Mouse (Mus musculus): Measurements from ENCODE around the gene Hoga1. TPM values are rescaled to one million over a fixed set of nuclear protein-coding genes. Genes with fewer than 3 reads are reported as not detected.
"Not testable (repeated sequence)": the region's sequence is repeated elsewhere in the genome, so short reads cannot be mapped to it uniquely, and the experiment has no call there.

Gene Hoga1
- polyA plus RNA-seq, 1 experiment = 0.93 TPM

DNA sequence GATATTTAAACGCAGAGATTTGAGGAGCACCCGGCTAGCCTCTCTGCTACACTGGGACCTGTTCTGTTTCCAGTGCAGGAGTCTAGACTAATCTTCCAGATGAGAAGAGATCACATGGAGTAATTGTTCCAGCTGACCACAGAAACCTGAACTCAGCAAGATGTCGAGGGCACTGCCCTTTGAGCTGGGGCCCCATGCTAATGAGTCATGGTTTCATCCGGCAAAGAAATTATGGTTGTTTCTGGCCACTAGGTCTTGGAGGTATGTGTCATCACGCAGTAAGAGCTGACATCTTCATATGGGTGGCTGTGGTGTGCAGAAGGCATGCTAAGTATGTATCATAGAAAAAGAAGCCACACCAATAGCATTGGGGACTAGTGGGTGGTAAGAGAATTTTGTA lies 34.5 kb downstream of the Hoga1 start:
- H3K4me3 ChIP-seq (replicated peaks) = no peak overlapping the region
- peaks cover 10% of the 10 kb centered on the region for H3K36me3 ChIP-seq (replicated peaks; ENCODE audit: low read length)
- TF ChIP-seq FLI1 (IDR thresholded peaks at IDR 0.05; ENCODE audit: low read length) (no peak), GATA1 (IDR thresholded peaks at IDR 0.05; ENCODE audit: borderline replicate concordance, low read length) (no peak)
- no peaks in the 10 kb centered on the region for H3K27me3 ChIP-seq (replicated peaks)
- no peaks in the 10 kb centered on the region for H3K9me3 ChIP-seq
- peaks cover 21% of the 10 kb centered on the region for H3K4me1 ChIP-seq

DNA sequence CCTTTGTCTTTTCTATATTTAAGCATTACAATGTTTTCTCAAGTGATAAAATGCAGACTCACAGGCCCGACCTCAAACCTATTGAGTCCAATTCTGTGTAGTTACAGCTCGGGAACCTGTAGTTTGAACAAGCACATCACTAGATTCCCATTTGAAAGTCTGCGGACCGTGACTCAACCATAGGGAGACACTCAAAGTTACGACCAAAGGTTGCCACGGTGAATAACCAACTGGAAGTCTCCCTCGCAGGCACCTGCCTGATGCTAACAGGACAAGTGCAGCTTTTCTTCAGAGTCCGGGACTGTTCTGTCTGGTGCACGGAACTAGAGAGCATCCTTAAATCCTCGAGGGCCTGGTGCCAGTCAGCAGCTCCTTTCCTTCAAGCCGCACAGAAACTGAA lies 35.1 kb downstream of the Hoga1 start:
- H3K4me1 ChIP-seq = peaks cover 22% of the 10 kb centered on the region
- TF ChIP-seq FLI1 (IDR thresholded peaks at IDR 0.05; ENCODE audit: low read length) (no peak), GATA1 (IDR thresholded peaks at IDR 0.05; ENCODE audit: borderline replicate concordance, low read length) (no peak)
- H3K4me3 ChIP-seq (replicated peaks) = no peak overlapping the region
- peaks cover 7% of the 10 kb centered on the region for H3K36me3 ChIP-seq (replicated peaks; ENCODE audit: low read length)
- no peaks in the 10 kb centered on the region for H3K9me3 ChIP-seq
- H3K27me3 ChIP-seq (replicated peaks) = no peaks in the 10 kb centered on the region

DNA sequence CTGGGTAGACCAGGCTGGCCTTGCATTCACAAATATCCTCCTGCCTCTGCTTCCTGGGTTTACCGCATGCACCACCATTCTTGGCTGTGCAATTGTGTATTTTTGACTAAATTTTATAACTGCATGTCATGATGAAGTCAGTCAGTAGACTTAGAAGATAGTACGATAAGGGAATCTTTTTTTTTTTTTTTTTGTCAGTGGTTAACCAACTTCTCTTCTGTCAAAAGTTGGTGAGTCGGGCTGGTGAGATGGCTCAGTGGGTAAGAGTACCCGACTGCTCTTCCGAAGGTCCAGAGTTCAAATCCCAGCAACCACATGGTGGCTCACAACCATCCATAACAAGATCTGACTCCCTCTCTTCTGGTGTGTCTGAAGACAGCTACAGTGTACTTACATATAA lies 36.2 kb downstream of the Hoga1 start:
- not testable (repeated sequence) for H3K36me3 ChIP-seq (replicated peaks; ENCODE audit: low read length); H3K27me3 ChIP-seq (replicated peaks); H3K9me3 ChIP-seq; H3K4me3 ChIP-seq (replicated peaks)
- H3K4me1 ChIP-seq = peaks cover 33% of the 10 kb centered on the region

DNA sequence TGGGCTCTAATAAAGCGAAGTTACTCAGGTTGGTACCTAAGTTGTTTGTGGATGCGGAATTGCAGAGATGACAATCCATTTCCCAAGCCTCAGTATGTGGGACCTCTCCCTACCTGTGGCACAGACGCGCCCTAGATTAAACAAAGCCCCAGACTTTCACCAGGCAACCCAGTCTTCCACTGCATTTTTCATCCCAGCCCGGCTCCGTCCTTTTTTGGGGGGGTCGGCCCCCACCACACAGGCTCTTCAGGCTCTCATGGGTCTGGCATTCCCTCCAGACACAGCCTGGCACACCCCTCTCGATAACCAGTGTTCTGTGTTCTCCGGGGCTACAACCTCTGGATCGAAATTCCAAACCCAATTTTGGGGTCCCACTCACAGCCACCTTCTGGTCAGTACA lies 40.3 kb downstream of the Hoga1 start:
- peak overlapping the region; percentile 94 for H3K4me3 ChIP-seq (replicated peaks)
- TF ChIP-seq FLI1 (IDR thresholded peaks at IDR 0.05; ENCODE audit: low read length) (no peak), GATA1 (IDR thresholded peaks at IDR 0.05; ENCODE audit: borderline replicate concordance, low read length) (no peak)

DNA sequence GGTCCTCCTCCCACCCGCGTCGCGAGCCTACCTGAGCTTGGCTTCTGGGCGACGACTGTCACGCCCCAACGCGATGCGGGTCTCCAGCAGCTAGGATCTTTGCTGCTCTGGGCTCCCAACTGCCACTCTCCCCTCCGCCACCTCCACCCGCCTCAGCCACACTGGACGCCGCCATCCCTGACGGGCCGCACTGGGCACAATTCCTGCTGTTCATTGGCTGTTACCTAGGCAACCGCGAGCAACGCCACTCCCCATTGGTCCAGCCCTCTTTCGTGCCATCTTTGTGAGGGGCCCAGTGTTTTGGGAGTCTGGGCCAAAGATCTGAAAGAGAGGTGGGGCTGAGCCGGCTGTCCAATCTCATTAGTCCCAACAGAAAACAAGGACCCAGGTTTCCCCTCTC lies 40.8 kb downstream of the Hoga1 start, which contains the start of gene Morn4:
TSS of gene Morn4 (minus strand) at position 192 of the 400 bp plus-strand sequence.
- peak within 1 kb of the TSS; percentile 94 for H3K4me3 ChIP-seq (replicated peaks)
- no peaks in the 10 kb centered on the region for H3K27me3 ChIP-seq (replicated peaks)
- H3K36me3 ChIP-seq (replicated peaks; ENCODE audit: low read length) = no peaks in the 10 kb centered on the region
- H3K4me1 ChIP-seq = peaks cover 31% of the 10 kb centered on the region
- TF ChIP-seq FLI1 (IDR thresholded peaks at IDR 0.05; ENCODE audit: low read length) (no peak), GATA1 (IDR thresholded peaks at IDR 0.05; ENCODE audit: borderline replicate concordance, low read length) (no peak)
- H3K9me3 ChIP-seq = no peaks in the 10 kb centered on the region

More for the DNA sequence above, 40.3 kb downstream of the Hoga1 start:
- no peaks in the 10 kb centered on the region for H3K36me3 ChIP-seq (replicated peaks; ENCODE audit: low read length)
- no peaks in the 10 kb centered on the region for H3K9me3 ChIP-seq
- H3K4me1 ChIP-seq = peaks cover 31% of the 10 kb centered on the region
- no peaks in the 10 kb centered on the region for H3K27me3 ChIP-seq (replicated peaks)

DNA sequence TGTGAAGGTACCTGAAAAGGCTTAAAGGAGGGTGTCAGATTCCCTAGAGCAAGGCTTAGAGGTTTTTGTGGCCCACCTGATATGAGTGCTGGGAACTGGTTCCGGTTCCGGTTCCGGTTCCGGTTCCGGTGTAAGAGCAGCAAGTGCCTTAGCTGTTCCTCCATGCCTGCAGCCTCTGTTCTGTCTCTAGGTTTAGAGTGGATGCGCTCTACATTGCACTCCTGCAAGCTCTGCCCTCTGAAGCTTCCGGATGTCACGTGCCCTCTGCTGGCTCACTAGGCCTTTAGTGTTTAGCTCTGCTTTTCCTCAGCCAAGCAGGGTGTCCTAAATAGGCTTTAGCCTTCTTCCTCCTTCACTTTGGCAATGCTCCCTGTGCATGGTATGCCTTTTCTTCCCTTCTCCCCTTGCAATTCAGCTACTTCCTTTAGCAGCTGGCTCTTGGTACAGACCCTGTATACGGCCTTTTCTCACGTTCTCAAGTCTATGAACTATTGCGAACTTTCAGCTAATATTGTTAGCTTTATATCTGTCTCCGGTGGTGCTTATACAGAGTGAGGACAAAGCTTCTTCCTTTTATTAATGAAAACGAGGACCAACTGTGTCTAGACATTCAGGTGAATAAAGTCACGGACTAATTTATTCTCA lies 43.8 kb downstream of the Hoga1 start:
- peaks cover 13% of the 10 kb centered on the region for H3K36me3 ChIP-seq (replicated peaks; ENCODE audit: low read length)
- TF ChIP-seq GATA1 (IDR thresholded peaks at IDR 0.05; ENCODE audit: borderline replicate concordance, low read length) = no peak
- TF ChIP-seq FLI1 (IDR thresholded peaks at IDR 0.05; ENCODE audit: low read length) = peak; percentile 36; the same call in 1 of the 2 replicates
- peaks cover 50% of the 10 kb centered on the region for H3K4me1 ChIP-seq

DNA sequence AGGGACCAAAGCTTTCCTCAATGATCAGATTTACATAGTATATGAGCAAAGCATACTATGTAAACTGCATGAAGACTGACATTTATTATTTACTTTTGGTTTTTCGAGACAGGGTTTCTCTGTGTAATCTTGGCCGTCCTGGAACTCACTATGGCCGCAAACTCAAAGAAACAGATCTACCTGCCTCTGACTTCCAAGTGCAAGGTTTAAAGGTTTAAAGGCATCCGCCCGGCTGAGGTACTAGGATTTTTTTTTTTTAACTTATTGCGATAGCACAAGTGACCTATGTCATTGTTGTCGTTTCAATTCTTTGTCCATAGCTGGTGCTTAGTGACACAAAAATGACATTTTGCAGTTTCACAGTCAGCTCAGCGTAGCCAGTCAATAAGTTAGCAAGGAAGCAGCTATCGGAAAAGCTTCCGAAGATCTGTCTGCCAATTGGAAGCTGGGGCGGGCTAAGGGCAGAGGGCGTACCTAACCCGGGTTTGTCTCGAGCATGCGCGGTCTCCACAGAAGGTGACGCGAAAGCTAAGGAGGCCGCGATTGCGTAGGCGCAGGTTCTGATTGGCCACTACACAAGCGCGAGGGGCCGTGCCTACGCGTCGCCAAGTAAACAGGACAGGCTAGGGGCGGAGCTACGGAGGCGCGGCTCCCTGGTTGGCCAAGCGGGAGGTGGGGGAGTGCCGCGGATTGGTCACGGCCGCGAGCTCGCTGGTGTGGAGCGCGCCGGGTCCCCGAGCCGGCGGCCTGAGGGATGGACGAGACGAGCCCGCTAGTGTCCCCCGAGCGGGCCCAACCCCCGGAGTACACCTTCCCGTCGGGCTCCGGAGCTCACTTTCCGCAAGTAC lies 44.6 kb downstream of the Hoga1 start, which contains the start of gene Pi4k2a:
TSS of gene Pi4k2a (plus strand) at position 723 of the 848 bp plus-strand sequence.
- 0 out of 3 replicates have a peak, but pooled peaks have one; percentile 5 for TF ChIP-seq GATA1 (IDR thresholded peaks at IDR 0.05; ENCODE audit: borderline replicate concordance, low read length)
- no peak for TF ChIP-seq FLI1 (IDR thresholded peaks at IDR 0.05; ENCODE audit: low read length)
- H3K27me3 ChIP-seq (replicated peaks) = no peaks in the 10 kb centered on the region
- no peaks in the 10 kb centered on the region for H3K9me3 ChIP-seq
- H3K4me1 ChIP-seq = peaks cover 50% of the 10 kb centered on the region
- H3K4me3 ChIP-seq (replicated peaks) = peak within 1 kb of the TSS; percentile 97
- peaks cover 19% of the 10 kb centered on the region for H3K36me3 ChIP-seq (replicated peaks; ENCODE audit: low read length)

More for the DNA sequence above, 43.8 kb downstream of the Hoga1 start:
- H3K4me3 ChIP-seq (replicated peaks) = peak overlapping the region; percentile 97
- H3K9me3 ChIP-seq = no peaks in the 10 kb centered on the region
- no peaks in the 10 kb centered on the region for H3K27me3 ChIP-seq (replicated peaks)

DNA sequence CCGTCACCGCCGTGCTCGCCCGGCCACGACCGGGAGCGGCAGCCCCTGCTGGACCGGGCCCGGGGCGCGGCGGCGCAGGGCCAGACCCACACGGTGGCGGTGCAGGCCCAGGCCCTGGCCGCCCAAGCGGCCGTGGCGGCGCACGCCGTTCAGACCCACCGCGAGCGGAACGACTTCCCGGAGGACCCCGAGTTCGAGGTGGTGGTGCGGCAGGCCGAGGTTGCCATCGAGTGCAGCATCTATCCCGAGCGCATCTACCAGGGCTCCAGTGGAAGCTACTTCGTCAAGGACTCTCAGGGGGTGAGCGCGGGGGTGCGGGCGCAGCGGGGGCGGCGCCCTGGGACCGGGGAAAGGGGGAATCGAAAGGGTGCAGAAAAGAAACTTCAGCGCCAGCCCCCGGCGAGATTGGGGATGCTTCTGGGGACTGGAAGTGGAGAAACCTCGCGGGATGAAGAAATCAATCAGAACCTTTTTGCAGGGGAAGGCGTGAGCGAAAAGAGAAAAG lies 45.3 kb downstream of the Hoga1 start:
- H3K36me3 ChIP-seq (replicated peaks; ENCODE audit: low read length) = peaks cover 23% of the 10 kb centered on the region
- H3K9me3 ChIP-seq = no peaks in the 10 kb centered on the region
- TF ChIP-seq GATA1 (IDR thresholded peaks at IDR 0.05; ENCODE audit: borderline replicate concordance, low read length) (no peak), FLI1 (IDR thresholded peaks at IDR 0.05; ENCODE audit: low read length) (no peak)
- H3K4me3 ChIP-seq (replicated peaks) = peak overlapping the region; percentile 97
- no peaks in the 10 kb centered on the region for H3K27me3 ChIP-seq (replicated peaks)
- peaks cover 47% of the 10 kb centered on the region for H3K4me1 ChIP-seq

DNA sequence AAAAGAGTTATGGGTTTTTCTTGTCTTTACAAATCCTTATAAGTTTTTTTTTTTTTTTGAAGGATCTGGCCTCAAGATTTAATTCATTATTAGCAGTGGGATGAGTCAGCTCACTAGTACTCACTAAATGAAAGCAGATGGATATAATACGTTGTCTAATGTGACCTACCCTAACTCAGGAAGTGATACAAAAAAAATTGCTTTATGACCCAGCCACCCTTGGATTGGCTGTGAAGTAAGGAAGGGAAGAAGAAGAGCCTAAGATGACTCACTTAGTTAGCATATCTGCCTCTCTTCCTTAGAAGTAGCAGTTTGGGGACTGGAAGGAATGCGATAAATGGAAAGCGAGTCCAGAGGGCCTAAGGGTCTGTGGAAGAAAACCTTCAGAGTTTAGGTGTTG lies 54.0 kb downstream of the Hoga1 start:
- peaks cover 43% of the 10 kb centered on the region for H3K36me3 ChIP-seq (replicated peaks; ENCODE audit: low read length)
- H3K27me3 ChIP-seq (replicated peaks) = no peaks in the 10 kb centered on the region
- no peak for TF ChIP-seq FLI1 (IDR thresholded peaks at IDR 0.05; ENCODE audit: low read length)
- TF ChIP-seq GATA1 (IDR thresholded peaks at IDR 0.05; ENCODE audit: borderline replicate concordance, low read length) = no peak
- peaks cover 25% of the 10 kb centered on the region for H3K4me1 ChIP-seq
- H3K4me3 ChIP-seq (replicated peaks) = no peak overlapping the region
- H3K9me3 ChIP-seq = no peaks in the 10 kb centered on the region

DNA sequence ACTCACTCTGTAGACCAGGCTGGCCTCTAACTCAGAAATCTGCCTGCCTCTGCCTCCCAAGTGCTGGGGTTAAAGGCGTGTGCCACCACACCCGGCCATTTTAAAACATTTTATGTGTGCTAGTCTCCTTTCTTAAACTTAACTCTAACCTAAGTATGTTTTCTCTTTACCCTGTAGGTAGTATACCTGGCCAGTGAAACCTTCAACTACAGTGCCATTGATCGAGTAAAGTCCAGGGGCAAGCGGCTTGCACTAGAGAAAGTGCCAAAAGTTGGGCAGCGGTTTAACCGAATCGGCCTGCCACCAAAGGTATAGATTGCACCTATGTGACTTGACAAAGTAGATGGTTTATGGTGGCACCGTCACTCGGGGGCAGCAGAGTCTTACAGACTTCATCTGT lies 59.3 kb downstream of the Hoga1 start:
- no peak overlapping the region for H3K4me3 ChIP-seq (replicated peaks)
- TF ChIP-seq FLI1 (IDR thresholded peaks at IDR 0.05; ENCODE audit: low read length) = no peak
- TF ChIP-seq GATA1 (IDR thresholded peaks at IDR 0.05; ENCODE audit: borderline replicate concordance, low read length) = no peak
- H3K36me3 ChIP-seq (replicated peaks; ENCODE audit: low read length) = peaks cover 59% of the 10 kb centered on the region
- H3K9me3 ChIP-seq = no peaks in the 10 kb centered on the region
- no peaks in the 10 kb centered on the region for H3K27me3 ChIP-seq (replicated peaks)
- H3K4me1 ChIP-seq = peaks cover 4% of the 10 kb centered on the region
